Mouse (Mus musculus) limb, embryonic 11.5 days (tissue): ENCODE results near the gene Wdr90. TPM values are rescaled to one million over a fixed set of nuclear protein-coding genes. Genes with fewer than 3 reads are reported as not detected.

Experiments used
- microRNA-seq: library from miRNA; unstranded; fragments of <30 nt; microRNA quantifications from one replicate; pipeline ENCODE4, GENCODE M21; 2016
- polyA plus RNA-seq: library from polyadenylated mRNA; unstranded; fragments of >200 nt; fragmentation: Nextera tagmentation; extraction: Ambion mirVana; gene quantifications from 2 replicates; pipeline ENCODE4 v1.2.1, GENCODE M21; 2014

The Wdr90 gene
- polyA plus RNA-seq, 1 experiment from 2014 or later, result 19.3 TPM

Small RNA genes lying within 50 kb of the gene (microRNA-seq; reads per million reads assigned to microRNA genes)
- gene Mir3082, result not detected

Other genes starting within 250 kb of the Wdr90 start
- 3.2 and 9.7 TPM in 2 replicates for gene Gng13, start 144.3 kb downstream of the Wdr90 start, polyA plus RNA-seq
- 29.1 and 31.5 TPM in 2 replicates for gene Chtf18, start 134.1 kb downstream of the Wdr90 start, polyA plus RNA-seq
- gene Rpusd1, start 133.8 kb downstream of the Wdr90 start, polyA plus RNA-seq, result 20.4 and 23.4 TPM in 2 replicates
- not detected in 2 replicates for gene Mslnl, start 125.5 kb downstream of the Wdr90 start, polyA plus RNA-seq
- 0.14 and 0.24 TPM in 2 replicates for gene Msln, start 107.1 kb downstream of the Wdr90 start, polyA plus RNA-seq
- 21.8 and 23.6 TPM in 2 replicates for gene Narfl, start 87.7 kb downstream of the Wdr90 start, polyA plus RNA-seq
- 62.7 and 68.0 TPM in 2 replicates for gene Haghl, start 75.8 kb downstream of the Wdr90 start, polyA plus RNA-seq
- gene Ccdc78, start 74.9 kb downstream of the Wdr90 start, polyA plus RNA-seq, result 0.11 and 0.16 TPM in 2 replicates
- 52.3 and 53.4 TPM in 2 replicates for gene Fam173a, start 68.6 kb downstream of the Wdr90 start, polyA plus RNA-seq
- 0.29 TPM in 1 of 2 replicates, not detected in the other for gene AC134908.4, start 65.8 kb downstream of the Wdr90 start, polyA plus RNA-seq
- gene Metrn, start 64.4 kb downstream of the Wdr90 start, polyA plus RNA-seq, result 13.3 and 15.0 TPM in 2 replicates
- 1.4 and 1.5 TPM in 2 replicates for gene Fbxl16, start 52.4 kb downstream of the Wdr90 start, polyA plus RNA-seq
- gene Wdr24, start 37.9 kb downstream of the Wdr90 start, polyA plus RNA-seq, result 27.7 and 27.9 TPM in 2 replicates
- gene Jmjd8, start 32.6 kb downstream of the Wdr90 start, polyA plus RNA-seq, result 45.5 and 55.0 TPM in 2 replicates
- 341 and 353 TPM in 2 replicates for gene Stub1, start 28.1 kb downstream of the Wdr90 start, polyA plus RNA-seq
- gene Rhbdl1, start 24.2 kb downstream of the Wdr90 start, polyA plus RNA-seq, result 1.2 TPM in 2 replicates
- gene Gm20683, start 19.7 kb downstream of the Wdr90 start, polyA plus RNA-seq, result 0.77 and 0.95 TPM in 2 replicates
- 9.4 and 10.7 TPM in 2 replicates for gene Rhot2, start 16.6 kb downstream of the Wdr90 start, polyA plus RNA-seq
- gene Mcrip2, start 7.3 kb upstream of the Wdr90 start, polyA plus RNA-seq, result 7.8 and 10.7 TPM in 2 replicates
- gene Mettl26, start 13.6 kb upstream of the Wdr90 start, polyA plus RNA-seq, result 55.9 and 60.9 TPM in 2 replicates
- gene Wfikkn1, start 19.4 kb upstream of the Wdr90 start, polyA plus RNA-seq, result 0.68 and 0.75 TPM in 2 replicates
- 19.2 and 19.7 TPM in 2 replicates for gene Rab40c, start 58.2 kb upstream of the Wdr90 start, polyA plus RNA-seq
- gene Pigq, start 83.4 kb upstream of the Wdr90 start, polyA plus RNA-seq, result 50.9 and 52.8 TPM in 2 replicates
- gene Nhlrc4, start 83.5 kb upstream of the Wdr90 start, polyA plus RNA-seq, result 0.27 TPM in 1 of 2 replicates, not detected in the other
- gene A930017K11Rik, start 91.1 kb upstream of the Wdr90 start, polyA plus RNA-seq, result 0.18 and 0.33 TPM in 2 replicates
- 23.8 and 25.7 TPM in 2 replicates for gene Capn15, start 124.3 kb upstream of the Wdr90 start, polyA plus RNA-seq
- gene Rab11fip3, start 208.1 kb upstream of the Wdr90 start, polyA plus RNA-seq, result 15.9 and 17.4 TPM in 2 replicates
- 19.0 and 22.3 TPM in 2 replicates for gene Decr2, start 228.8 kb upstream of the Wdr90 start, polyA plus RNA-seq
- 111 and 122 TPM in 2 replicates for gene Nme4, start 234.1 kb upstream of the Wdr90 start, polyA plus RNA-seq